Mouse (Mus musculus): ENCODE results near the gene Tmem120a. TPM values are rescaled to one million over a fixed set of nuclear protein-coding genes. Genes with fewer than 3 reads are reported as not detected.

Tmem120a gene
- total RNA-seq, 4 experiments from 2014 or later = 7.9 to 12.3 (median 8.9) TPM

DNA sequence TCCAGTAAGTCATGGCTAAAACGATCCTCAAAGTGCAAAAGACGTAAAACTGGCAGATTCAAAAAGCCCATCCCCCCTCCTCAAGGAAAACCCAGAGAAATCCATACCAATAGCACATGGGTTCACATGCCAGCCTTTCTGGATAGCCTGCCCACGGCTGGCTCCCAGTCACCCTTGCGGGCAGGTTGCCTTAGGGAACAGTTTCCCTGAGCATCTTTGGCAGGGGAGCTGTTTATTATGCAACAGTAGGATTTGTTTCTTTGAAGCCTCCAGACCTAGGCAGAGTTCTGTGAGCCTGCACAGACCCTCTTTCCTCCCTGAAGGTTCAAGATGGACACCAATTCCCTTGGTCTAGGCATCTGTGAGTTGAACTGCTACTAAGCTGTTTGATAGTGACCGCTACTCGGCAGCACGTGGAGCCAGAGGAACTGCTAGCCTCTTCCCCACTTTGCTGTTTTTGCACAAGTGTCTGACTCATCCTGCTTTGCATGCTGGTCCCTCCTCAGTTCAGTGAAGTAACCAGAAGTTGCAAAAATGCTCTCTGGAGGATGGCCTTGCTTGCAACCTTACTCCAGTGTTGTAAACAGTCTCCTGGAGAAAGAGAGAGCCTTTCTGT lies 33.5 kb downstream of the Tmem120a start:
- DNase-seq (ENCODE audit: low spot score in 2 of 2) = peak in 1 of 2 experiments; percentile 59

DNA sequence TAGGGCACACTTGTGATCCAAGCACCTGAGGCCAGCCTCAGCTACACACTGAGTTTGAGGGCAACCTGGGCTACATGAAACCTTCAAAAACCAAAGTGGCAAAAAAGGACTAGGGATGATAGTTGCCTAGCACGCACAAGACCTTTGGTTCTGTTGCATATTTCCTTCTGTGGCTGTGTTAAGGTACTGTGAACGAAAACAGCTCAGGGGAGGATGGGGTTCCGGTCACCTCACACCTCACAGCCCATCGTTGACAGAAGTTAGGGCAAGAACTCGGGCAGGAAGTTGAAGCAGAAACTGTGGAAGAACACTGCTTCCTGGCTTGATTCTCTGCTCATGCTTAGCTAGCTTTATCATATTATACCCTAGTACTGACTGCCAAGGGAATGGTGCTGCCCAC lies 34.5 kb downstream of the Tmem120a start:
- no peak for DNase-seq (ENCODE audit: low spot score in 2 of 2)

DNA sequence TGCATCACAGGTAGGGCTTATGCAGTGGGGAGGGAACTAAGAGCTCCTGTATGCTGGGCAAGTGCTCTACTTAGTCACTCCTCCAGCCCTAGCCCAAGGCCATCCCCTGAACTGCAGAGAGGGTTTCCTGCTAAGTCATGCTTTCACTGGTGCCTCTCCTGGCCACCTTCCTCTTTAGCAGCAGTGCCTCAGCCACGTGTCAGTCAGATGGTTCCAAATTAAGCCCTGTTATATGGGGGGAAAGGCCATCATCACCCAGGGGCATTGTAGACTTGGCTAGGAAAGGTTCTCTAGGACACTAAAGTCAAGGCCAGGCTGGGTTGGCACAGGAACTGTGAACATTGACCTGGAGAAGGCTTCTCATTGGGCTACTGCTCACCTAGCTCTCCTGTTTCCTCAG lies 36.4 kb downstream of the Tmem120a start:
- DNase-seq (ENCODE audit: low spot score in 2 of 2) = peak in 1 of 2 experiments; percentile 51

DNA sequence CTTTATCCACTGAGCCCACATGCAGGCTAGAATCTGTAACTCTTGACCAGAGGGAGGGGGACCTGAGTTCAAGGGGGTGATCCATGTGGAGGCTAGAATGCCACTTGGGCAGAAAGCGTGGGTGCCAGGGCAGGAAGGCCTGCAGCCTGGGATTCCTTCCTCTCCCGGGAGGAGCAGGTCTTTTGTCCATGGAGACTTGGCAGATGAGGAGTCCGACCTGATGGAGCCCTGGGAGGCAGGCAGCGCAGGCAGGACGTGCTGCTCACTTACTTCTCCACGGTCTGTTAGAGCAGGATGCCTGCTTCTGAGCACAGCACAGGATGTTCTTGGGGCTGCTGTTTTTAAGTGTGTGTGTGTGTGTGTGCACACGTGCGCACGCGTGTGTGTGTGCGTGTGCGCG lies 37.2 kb downstream of the Tmem120a start:
- no peak for DNase-seq (ENCODE audit: low spot score in 2 of 2)

DNA sequence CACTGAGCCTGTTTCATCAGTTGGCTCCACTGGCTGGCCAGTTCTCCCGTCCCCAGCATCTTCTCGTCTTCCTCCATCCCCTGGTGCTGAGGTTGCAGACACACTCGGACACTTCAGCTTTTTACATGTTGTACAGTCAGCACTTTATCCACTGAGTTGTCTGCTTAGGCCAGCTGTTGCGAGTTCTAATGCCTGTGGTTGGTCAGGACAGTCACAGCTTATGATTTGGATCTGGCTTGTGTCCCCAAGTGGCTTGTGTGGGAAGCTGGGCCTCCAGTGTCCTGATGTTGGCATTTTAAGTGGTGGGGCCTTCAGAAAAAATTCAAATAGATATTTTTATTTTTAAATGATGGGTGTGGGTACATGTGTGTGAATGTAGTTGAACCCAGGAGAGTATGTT lies 38.9 kb downstream of the Tmem120a start:
- DNase-seq (ENCODE audit: low spot score in 2 of 2) = no peak

DNA sequence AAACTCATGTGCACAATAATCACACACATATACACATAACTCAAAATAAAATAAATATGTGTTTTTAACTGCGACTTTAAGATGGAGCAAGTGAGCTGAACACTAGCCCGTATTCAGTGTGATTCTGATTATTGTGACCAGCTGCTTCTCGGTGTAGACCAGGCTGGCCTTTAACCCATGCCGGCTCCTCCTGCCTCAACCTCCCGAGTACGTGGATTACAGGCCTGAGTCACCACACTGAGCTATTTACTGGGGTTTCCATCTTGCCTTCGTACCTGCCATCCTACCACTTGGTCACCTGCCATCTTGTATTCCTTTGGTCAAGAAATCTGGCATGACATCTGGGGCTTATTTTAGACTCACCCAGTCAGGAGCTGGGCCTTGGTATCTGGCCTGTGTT lies 40.8 kb downstream of the Tmem120a start:
- DNase-seq (ENCODE audit: low spot score in 2 of 2) = no peak

DNA sequence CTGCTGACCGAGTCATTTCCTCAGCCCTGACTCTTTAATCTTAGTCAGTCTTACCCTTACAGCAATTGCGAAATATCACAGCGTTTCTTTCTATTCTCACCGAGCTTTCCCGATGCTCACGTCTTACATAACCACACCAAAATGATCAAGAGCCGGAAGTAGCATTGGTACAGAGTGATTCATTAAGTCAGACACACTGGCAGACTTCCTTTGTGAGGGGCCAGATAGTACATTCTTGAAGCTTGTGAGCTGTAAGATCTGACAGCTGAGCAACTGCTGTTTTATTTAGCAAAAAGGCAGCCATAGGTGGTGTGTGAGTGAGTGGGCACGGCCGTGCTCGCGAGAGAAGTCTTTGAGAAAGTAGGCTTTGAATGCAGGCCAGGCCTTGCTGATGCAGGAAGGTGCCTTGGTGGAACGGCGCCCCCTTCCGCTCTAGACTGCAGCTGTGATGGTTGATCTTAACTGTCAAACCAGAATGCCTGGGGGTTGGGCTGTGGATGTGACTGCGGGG lies 41.5 kb downstream of the Tmem120a start:
- no peak for DNase-seq (ENCODE audit: low spot score in 2 of 2)

DNA sequence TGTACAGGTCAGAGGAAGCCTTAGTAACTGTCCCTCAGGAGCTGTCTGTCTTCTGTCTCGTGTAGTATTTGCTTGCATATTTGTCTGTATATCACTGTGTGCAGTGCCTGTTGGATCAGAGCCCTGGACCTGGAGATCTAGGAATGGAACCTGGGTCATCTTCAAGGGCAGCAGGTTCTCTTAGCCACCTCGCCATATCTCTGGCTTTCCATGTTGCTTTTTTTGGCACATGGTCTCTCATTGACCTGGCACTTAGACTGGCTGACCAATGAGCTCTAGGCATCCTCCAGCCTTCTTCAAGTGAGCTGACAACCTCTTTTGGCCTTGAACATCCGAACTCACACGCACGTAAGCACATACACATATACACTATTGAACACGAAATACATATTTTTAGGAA lies 42.1 kb downstream of the Tmem120a start:
- no peak for DNase-seq (ENCODE audit: low spot score in 2 of 2)

DNA sequence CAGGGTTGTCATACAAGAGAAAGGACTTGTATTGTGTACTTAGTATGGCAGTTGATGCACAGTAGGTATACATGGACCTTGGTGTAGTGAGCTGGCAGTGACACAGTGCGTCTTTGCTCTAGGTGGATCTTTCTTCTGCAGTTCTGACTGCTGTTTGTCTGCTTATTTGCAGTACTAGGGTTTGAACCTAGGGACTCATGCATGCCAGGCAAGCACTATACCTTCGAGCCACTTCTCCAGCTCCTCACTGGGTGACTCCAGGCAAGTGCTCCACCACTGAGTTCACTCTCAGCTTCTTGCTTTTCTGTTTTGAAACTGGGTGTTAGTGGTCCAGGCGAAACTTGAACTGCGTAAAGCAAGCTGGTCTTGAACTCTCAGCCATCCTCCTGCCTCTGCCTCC lies 42.6 kb downstream of the Tmem120a start:
- no peak for DNase-seq (ENCODE audit: low spot score in 2 of 2)

DNA sequence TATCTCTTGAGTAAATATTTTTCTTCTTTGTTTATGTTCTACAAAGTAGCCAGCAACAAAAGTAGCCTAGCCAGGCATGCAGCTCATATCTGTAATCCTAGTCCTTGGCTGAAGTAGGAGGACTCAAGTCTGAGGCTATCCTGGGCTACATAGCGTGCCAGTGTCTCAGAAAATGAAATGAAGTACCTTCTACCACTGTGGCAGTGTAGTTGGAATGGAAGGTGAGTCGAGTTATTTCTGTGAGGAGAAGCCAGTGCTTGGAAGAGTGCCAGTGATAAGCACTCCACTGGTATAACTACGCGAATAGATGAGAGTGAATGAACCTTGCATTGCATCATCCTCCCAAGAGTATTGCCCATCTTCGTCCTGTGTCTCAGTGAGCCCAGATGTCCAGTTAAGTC lies 46.5 kb downstream of the Tmem120a start:
- DNase-seq (ENCODE audit: low spot score in 2 of 2) = no peak

DNA sequence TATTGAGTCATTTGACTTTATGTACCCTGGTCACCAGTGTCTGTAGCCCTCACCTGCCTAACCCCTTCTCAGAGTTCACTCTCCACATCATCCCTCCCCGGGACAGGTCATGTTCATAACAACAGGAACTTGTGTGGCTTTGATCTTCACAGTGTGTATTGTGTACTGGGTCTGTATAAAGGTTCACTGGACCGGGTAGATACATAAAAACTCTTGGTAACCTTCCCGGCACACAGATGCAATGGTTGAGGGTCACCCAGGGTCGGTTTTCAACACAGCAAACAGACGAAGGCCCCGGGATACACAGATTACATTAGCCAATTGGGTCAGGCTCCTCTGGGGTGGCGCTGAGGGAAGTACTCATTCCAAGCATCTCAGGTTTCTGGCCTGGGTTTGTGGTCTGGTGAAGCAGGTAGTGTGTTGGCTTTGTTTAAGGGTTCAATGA lies 48.9 kb downstream of the Tmem120a start:
- DNase-seq (ENCODE audit: low spot score in 2 of 2) = no peak

DNA sequence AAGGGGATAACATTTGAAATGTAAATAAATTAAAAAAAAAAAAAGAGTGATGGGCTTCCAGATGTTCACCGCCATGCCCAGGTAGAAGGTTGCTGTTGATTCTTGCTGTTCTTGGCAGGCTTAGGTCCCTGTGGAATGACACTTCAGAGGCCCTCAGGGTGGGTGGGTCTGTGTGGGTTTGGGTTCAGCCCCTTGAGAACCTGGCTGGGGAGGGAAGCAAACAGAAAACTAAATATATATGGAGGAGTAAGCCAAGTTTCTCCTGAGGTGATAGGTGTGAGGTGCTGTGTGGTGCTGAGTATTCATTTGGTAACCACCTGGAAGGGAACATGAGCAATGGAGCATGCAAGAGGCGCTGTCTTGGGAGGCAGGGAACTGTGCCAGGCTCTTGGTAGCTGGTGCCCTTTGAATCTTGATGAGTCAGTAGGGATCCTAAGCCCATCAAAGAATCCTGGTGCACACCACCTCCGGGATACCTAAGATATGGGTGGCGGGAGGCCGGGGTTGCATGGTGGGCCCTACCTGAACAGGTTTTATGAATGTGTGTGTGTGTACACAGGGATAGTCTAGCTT lies 50.9 kb downstream of the Tmem120a start:
- DNase-seq (ENCODE audit: low spot score in 2 of 2) = peak in 1 of 2 experiments; percentile 42

DNA sequence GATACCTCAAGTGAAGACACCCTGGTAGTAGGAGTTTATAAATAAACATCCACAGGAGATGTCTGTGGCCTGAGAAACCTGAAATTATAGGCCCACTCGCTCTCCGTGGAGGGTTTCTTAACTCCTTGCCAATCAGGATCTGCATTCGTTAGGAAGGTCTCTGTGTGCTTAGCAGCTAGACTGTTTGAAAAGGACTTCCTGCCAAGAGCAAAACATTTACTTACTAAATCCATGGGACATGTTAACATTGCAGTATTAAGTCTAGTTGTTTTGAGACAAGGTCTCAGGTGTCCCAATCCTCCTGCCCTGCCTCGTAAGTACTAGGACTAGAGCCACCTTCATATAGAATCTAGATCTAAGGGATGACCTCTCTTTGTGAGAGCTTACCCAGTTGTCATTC lies 53.0 kb downstream of the Tmem120a start:
- DNase-seq (ENCODE audit: low spot score in 2 of 2) = no peak

DNA sequence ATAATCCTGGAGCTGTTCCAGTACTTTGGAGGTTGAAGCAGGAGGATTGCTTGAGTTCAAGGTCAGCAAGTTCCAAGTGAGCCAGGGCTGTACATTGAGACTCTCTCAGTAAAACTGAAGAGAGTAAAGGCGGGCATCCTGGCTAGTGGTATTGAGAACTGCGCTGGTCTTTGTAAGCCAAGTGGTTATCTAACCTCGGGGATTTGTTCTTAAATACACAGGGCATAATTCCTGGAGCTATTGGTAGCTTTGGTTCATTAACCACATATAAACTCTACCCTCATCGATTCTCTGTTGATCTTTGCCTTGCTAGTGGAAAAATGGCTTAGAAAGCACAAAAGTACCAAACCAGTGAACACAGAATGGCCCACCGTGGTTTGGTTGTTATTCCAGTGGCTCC lies 53.8 kb downstream of the Tmem120a start:
- DNase-seq (ENCODE audit: low spot score in 2 of 2) = no peak

Small RNAs within 50 kb of the gene (microRNA-seq; reads per million reads assigned to microRNA genes)
- not detected for gene Mir7034

Other genes starting within 250 kb of the Tmem120a start
- gene Hip1, start 199.3 kb downstream of the Tmem120a start, total RNA-seq (2022) = 10 to 100 TPM; 14.7 to 17.2 (median 16.0) TPM
- gene Ccl26, start 180.9 kb downstream of the Tmem120a start, total RNA-seq (2022) = not detected
- 1 to 10 TPM in 2 of 4 experiments, under 1 TPM in 1, not detected in 1; 0.44 to 2.6 (median 1.2) TPM for gene Ccl24, start 171.4 kb downstream of the Tmem120a start, total RNA-seq (2022)
- gene Rhbdd2, start 111.8 kb downstream of the Tmem120a start, total RNA-seq (2022) = 10 to 100 TPM; 10.3 to 14.7 (median 13.5) TPM
- gene Por, start 74.4 kb downstream of the Tmem120a start, total RNA-seq (2022) = 10 to 100 TPM; 32.8 to 36.4 (median 35.9) TPM
- gene Styxl1, start 33.9 kb upstream of the Tmem120a start, total RNA-seq (2022) = not detected
- gene Mdh2, start 34.0 kb upstream of the Tmem120a start, total RNA-seq (2022) = 100 to 1,000 TPM; 825 to 986 (median 954) TPM
- not detected for gene Srrm3, start 62.4 kb upstream of the Tmem120a start, total RNA-seq (2022)
- gene Hspb1, start 143.5 kb upstream of the Tmem120a start, total RNA-seq (2022) = 100 to 1,000 TPM; 202 to 250 (median 231) TPM
- 100 to 1,000 TPM; 306 to 315 (median 309) TPM for gene Ywhag, start 190.2 kb upstream of the Tmem120a start, total RNA-seq (2022)
- gene Ssc4d, start 230.1 kb upstream of the Tmem120a start, total RNA-seq (2022) = under 1 TPM in 3 of 4 experiments, not detected in 1; 0.29 to 0.65 (median 0.53) TPM
- not detected for gene Zp3, start 235.7 kb upstream of the Tmem120a start, total RNA-seq (2022)